Mouse (Mus musculus): ENCODE data around the gene Cpne8. TPM values are rescaled to one million over a fixed set of nuclear protein-coding genes. Genes with fewer than 3 reads are reported as not detected.

Cpne8 gene
- polyA plus RNA-seq, 1 experiment from 2014 or later = 16.4 TPM

DNA sequence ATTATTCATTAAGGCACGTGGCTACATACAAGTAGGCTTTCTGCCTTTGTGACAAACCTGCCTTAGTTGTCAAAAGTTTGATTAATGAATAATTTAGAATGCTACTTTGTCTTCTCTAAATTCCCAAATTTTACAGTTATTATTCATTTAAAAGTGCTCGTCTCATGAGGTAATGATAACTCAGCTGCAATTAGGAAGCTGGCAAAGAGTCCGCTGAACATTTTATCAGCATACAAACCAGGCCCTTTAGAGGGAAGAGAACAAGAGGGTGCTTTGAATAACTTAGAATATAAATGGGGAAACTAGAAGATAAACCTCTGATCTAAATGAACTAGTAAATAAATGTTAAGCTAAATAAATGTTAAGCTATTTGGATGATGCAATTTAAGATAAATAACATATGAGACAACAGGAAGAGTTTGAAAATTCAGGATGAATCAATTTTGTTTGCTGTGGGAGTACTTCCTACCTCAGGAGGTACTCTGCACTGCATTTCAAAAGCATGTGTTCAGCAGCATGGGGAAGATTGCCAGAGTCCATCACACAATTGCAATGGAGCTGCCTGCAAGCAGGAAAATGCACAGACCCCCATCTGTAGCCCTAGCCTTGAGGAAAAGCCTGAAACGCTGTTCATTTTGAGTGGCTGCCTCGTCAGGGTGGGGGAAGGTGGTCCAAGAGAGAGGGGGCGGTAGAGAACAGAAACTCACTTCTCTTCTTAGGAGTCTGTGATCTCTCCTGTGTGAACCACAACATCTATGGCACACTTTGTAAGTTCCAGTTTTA, 81.3 kb downstream of the Cpne8 start:
- H3K27ac ChIP-seq (ENCODE audit: low read length) = no peak overlapping the region
- no peaks in the 10 kb centered on the region for H3K4me1 ChIP-seq (ENCODE audit: control insufficient read depth, insufficient read depth, low read length)
- 61% methylated on average over 6 of the region's 6 CpGs for WGBS
- H3K36me3 ChIP-seq (ENCODE audit: control insufficient read depth, insufficient read depth, low read length) = no peaks in the 10 kb centered on the region
- H3K9ac ChIP-seq (ENCODE audit: low read length) = no peak overlapping the region
- no peaks in the 10 kb centered on the region for H3K27me3 ChIP-seq (ENCODE audit: control insufficient read depth, insufficient read depth, low read length)
- no peak for ATAC-seq (ENCODE audit: insufficient read depth, low FRiP score)
- H3K4me2 ChIP-seq (ENCODE audit: low read depth, low read length) = no peak overlapping the region
- H3K9me3 ChIP-seq (replicated peaks; ENCODE audit: control insufficient read depth, low read length) = no peaks in the 10 kb centered on the region
- no peak overlapping the region for H3K4me3 ChIP-seq (replicated peaks; ENCODE audit: low read length)

DNA sequence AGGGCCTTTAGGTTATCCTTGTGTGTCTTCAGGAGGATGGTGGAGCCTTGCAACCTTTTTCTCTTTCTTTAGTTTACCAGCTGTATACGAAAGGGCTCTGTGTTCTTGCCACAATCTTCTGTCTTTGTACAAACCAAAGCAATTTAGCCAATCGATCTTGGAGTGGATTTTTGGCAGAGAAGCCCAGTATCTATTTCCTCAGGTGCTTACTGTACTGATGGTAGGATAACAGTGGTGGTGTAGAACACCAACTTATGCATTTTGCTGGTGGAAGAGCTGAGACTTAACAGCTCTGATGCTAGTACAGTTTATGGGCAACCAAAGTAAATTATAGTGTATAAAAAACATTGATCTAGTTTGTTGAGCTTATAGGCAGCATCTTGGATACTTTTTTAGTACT, 83.6 kb downstream of the Cpne8 start:
- Histone ChIP-seq H3K27ac (ENCODE audit: low read length) (no peak overlapping the region), H3K9me3 (replicated peaks; ENCODE audit: control insufficient read depth, low read length) (no peaks in the 10 kb centered on the region), H3K27me3 (ENCODE audit: control insufficient read depth, insufficient read depth, low read length) (no peaks in the 10 kb centered on the region), H3K4me3 (replicated peaks; ENCODE audit: low read length) (no peak overlapping the region), H3K9ac (ENCODE audit: low read length) (no peak overlapping the region), H3K36me3 (ENCODE audit: control insufficient read depth, insufficient read depth, low read length) (no peaks in the 10 kb centered on the region), H3K4me1 (ENCODE audit: control insufficient read depth, insufficient read depth, low read length) (no peaks in the 10 kb centered on the region), H3K4me2 (ENCODE audit: low read depth, low read length) (no peak overlapping the region)
- ATAC-seq (ENCODE audit: insufficient read depth, low FRiP score) = no peak
- 87% methylated on average over 2 of the region's 2 CpGs for WGBS

DNA sequence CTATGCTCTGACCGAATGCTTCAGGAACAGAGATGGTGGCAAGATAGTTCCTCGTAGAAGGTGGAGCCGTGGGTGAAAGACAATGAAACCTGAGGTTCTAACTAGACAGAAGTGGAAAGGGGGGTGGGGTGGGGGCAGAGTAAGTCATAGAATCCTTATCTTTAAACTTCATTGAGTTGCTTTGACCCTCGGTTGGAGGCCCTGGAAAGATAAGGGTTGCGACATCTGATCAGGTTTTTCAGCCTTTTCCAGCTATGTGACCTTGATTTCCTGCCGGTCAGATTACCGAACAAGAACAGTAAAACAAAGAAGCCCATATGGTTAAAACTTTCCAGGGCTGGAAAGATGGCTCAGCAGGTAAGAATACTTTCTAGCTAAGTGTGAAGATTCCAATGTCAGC, 89.6 kb downstream of the Cpne8 start:
- no peak for ATAC-seq (ENCODE audit: insufficient read depth, low FRiP score)
- Histone ChIP-seq H3K9ac (ENCODE audit: low read length) (no peak overlapping the region), H3K36me3 (ENCODE audit: control insufficient read depth, insufficient read depth, low read length) (no peaks in the 10 kb centered on the region), H3K9me3 (replicated peaks; ENCODE audit: control insufficient read depth, low read length) (no peaks in the 10 kb centered on the region), H3K4me3 (replicated peaks; ENCODE audit: low read length) (no peak overlapping the region), H3K4me1 (ENCODE audit: control insufficient read depth, insufficient read depth, low read length) (no peaks in the 10 kb centered on the region), H3K4me2 (ENCODE audit: low read depth, low read length) (no peak overlapping the region), H3K27me3 (ENCODE audit: control insufficient read depth, insufficient read depth, low read length) (no peaks in the 10 kb centered on the region), H3K27ac (ENCODE audit: low read length) (no peak overlapping the region)
- 51% methylated on average over 7 of the region's 7 CpGs for WGBS

DNA sequence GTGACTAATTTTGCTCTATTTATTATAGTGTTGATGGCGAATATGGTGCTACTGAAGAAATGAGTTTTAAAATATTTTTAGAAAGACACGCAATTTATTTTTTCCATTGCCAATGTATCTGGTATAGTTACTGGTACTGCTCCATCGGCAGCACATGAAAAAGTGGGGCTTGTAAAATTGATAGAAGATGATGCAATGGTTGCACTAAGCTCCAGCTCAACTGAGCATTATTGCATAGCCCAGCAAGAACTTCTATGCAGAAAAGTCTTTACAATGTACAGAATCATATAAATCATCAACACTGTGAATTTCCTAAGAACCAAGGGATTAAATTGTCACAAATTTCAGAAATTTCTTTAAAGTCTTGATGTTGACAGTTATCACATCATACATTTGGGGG, 101.8 kb downstream of the Cpne8 start:
- Histone ChIP-seq H3K4me1 (ENCODE audit: control insufficient read depth, insufficient read depth, low read length) (no peaks in the 10 kb centered on the region), H3K27ac (ENCODE audit: low read length) (no peak overlapping the region), H3K27me3 (ENCODE audit: control insufficient read depth, insufficient read depth, low read length) (no peaks in the 10 kb centered on the region), H3K9ac (ENCODE audit: low read length) (no peak overlapping the region), H3K36me3 (ENCODE audit: control insufficient read depth, insufficient read depth, low read length) (no peaks in the 10 kb centered on the region), H3K9me3 (replicated peaks; ENCODE audit: control insufficient read depth, low read length) (no peaks in the 10 kb centered on the region), H3K4me2 (ENCODE audit: low read depth, low read length) (no peak overlapping the region), H3K4me3 (replicated peaks; ENCODE audit: low read length) (no peak overlapping the region)
- WGBS = 89% methylated on average over 3 of the region's 3 CpGs
- ATAC-seq (ENCODE audit: insufficient read depth, low FRiP score) = no peak

DNA sequence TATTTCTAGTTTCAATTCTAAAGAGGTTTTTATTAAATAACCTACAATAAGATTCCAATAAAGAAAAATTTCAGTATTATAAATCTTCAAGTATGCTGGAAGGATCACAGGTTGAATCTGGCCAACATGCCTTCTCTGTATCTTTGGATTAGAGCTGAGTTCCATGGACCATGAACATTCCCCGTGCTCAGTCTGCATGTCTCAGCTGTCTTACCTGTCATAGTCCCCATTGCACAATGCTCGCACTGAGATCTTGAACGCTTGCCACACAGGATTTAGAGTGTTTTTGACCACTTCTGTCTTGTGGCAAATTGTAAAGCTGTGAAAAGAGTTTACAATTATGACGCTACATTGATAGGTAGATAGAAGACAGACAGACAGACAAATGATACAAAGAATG, 110.0 kb downstream of the Cpne8 start:
- Histone ChIP-seq H3K4me2 (ENCODE audit: low read depth, low read length) (no peak overlapping the region), H3K4me1 (ENCODE audit: control insufficient read depth, insufficient read depth, low read length) (no peaks in the 10 kb centered on the region), H3K4me3 (replicated peaks; ENCODE audit: low read length) (no peak overlapping the region), H3K27ac (ENCODE audit: low read length) (no peak overlapping the region), H3K9ac (ENCODE audit: low read length) (no peak overlapping the region), H3K36me3 (ENCODE audit: control insufficient read depth, insufficient read depth, low read length) (no peaks in the 10 kb centered on the region), H3K9me3 (replicated peaks; ENCODE audit: control insufficient read depth, low read length) (no peaks in the 10 kb centered on the region), H3K27me3 (ENCODE audit: control insufficient read depth, insufficient read depth, low read length) (no peaks in the 10 kb centered on the region)
- WGBS = 88% methylated on average over 4 of the region's 4 CpGs
- no peak for ATAC-seq (ENCODE audit: insufficient read depth, low FRiP score)

DNA sequence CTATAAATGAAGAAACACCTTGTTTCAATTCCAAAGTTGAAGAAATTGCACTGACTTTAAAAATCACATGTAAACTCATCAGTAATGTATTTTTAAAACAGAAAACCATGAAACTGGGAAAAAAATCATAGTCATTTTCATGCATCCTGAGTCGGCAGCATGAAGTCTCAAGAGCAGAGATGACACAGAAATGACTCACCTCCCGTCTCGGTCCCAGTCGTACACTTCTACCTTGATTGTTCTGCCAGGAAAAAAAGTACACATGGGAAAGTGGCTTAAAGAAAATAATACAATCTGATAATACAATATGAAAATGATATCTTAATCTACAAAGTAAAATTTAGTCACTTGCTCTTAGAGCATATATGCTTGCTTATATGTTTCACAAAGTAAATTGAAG, 111.2 kb downstream of the Cpne8 start:
- H3K4me3 ChIP-seq (replicated peaks; ENCODE audit: low read length) = no peak overlapping the region
- H3K4me2 ChIP-seq (ENCODE audit: low read depth, low read length) = no peak overlapping the region
- no peak overlapping the region for H3K9ac ChIP-seq (ENCODE audit: low read length)
- no peak for ATAC-seq (ENCODE audit: insufficient read depth, low FRiP score)
- H3K27me3 ChIP-seq (ENCODE audit: control insufficient read depth, insufficient read depth, low read length) = no peaks in the 10 kb centered on the region
- WGBS = 60% methylated on average over 4 of the region's 4 CpGs
- H3K27ac ChIP-seq (ENCODE audit: low read length) = no peak overlapping the region
- no peaks in the 10 kb centered on the region for H3K9me3 ChIP-seq (replicated peaks; ENCODE audit: control insufficient read depth, low read length)
- H3K4me1 ChIP-seq (ENCODE audit: control insufficient read depth, insufficient read depth, low read length) = no peaks in the 10 kb centered on the region
- H3K36me3 ChIP-seq (ENCODE audit: control insufficient read depth, insufficient read depth, low read length) = no peaks in the 10 kb centered on the region

DNA sequence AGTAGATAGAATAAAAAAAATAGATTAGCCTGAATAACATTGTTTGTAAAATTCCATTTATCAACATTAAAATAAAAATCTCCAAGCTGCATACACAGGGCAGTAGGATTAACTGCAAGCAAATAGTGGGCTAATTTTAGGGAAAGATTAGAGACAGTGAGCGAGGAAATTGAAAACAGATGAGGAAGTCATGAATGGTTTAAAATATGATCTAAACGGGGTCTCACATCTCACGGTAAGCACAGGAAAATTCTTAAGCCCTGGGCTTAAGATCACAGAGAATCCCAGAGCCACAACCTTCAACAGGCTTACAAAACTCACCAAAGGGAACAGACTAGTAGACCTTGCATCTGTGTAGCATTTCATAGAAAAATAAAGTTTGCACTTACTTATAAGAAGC, 115.2 kb downstream of the Cpne8 start:
- Histone ChIP-seq H3K4me3 (replicated peaks; ENCODE audit: low read length) (no peak overlapping the region), H3K27ac (ENCODE audit: low read length) (no peak overlapping the region), H3K36me3 (ENCODE audit: control insufficient read depth, insufficient read depth, low read length) (no peaks in the 10 kb centered on the region), H3K27me3 (ENCODE audit: control insufficient read depth, insufficient read depth, low read length) (no peaks in the 10 kb centered on the region), H3K4me2 (ENCODE audit: low read depth, low read length) (no peak overlapping the region), H3K9ac (ENCODE audit: low read length) (no peak overlapping the region), H3K4me1 (ENCODE audit: control insufficient read depth, insufficient read depth, low read length) (no peaks in the 10 kb centered on the region), H3K9me3 (replicated peaks; ENCODE audit: control insufficient read depth, low read length) (no peaks in the 10 kb centered on the region)
- ATAC-seq (ENCODE audit: insufficient read depth, low FRiP score) = no peak
- WGBS = 64% methylated on average over 3 of the region's 3 CpGs

DNA sequence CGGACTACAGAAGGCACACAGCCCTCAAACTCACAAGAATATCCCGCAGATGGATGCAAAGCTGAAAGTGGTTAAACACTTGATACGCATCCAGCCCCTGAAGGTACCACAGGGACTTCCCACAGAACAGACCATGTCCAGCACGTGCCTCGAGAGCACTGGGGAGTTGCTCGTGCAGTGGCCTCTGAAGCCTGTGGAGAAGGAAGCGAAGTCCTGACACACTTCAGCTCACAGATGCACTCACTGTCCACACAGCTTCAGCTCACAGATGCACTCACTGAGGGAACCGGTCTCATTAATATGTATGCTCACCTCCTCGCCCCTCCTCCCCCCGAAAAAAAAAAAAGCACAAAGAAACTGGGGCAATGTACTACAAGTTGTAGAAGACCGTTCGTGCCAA, 117.6 kb downstream of the Cpne8 start:
- Histone ChIP-seq H3K4me1 (ENCODE audit: control insufficient read depth, insufficient read depth, low read length) (no peaks in the 10 kb centered on the region), H3K9ac (ENCODE audit: low read length) (no peak overlapping the region), H3K36me3 (ENCODE audit: control insufficient read depth, insufficient read depth, low read length) (no peaks in the 10 kb centered on the region), H3K27me3 (ENCODE audit: control insufficient read depth, insufficient read depth, low read length) (no peaks in the 10 kb centered on the region), H3K27ac (ENCODE audit: low read length) (no peak overlapping the region), H3K4me3 (replicated peaks; ENCODE audit: low read length) (no peak overlapping the region), H3K4me2 (ENCODE audit: low read depth, low read length) (no peak overlapping the region), H3K9me3 (replicated peaks; ENCODE audit: control insufficient read depth, low read length) (no peaks in the 10 kb centered on the region)
- 81% methylated on average over 12 of the region's 12 CpGs for WGBS
- no peak for ATAC-seq (ENCODE audit: insufficient read depth, low FRiP score)

DNA sequence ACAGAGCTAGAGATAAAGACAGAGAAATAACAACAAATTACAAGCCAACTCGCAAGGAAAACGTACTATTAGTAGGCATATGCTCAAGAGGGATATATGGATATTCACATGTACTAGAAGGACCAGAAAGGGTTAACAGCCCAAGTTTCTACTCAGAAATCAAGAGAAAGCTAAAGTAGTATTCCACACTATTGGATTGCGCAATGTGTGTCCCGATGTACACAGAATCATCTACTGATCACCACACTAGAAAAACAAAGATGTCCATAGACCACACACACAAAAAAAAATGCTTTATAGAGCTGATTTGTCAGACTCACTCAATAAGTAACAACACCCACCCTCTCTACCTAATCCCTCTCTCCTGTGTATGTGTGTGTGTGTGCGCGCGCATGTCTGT, 130.6 kb downstream of the Cpne8 start:
- no peaks in the 10 kb centered on the region for H3K27me3 ChIP-seq (ENCODE audit: control insufficient read depth, insufficient read depth, low read length)

More for the DNA sequence above, 130.6 kb downstream of the Cpne8 start:
- Histone ChIP-seq H3K9me3 (replicated peaks; ENCODE audit: control insufficient read depth, low read length) (no peaks in the 10 kb centered on the region), H3K9ac (ENCODE audit: low read length) (no peak overlapping the region), H3K27ac (ENCODE audit: low read length) (no peak overlapping the region), H3K4me1 (ENCODE audit: control insufficient read depth, insufficient read depth, low read length) (no peaks in the 10 kb centered on the region), H3K4me2 (ENCODE audit: low read depth, low read length) (no peak overlapping the region), H3K36me3 (ENCODE audit: control insufficient read depth, insufficient read depth, low read length) (no peaks in the 10 kb centered on the region), H3K4me3 (replicated peaks; ENCODE audit: low read length) (no peak overlapping the region)
- no peak for ATAC-seq (ENCODE audit: insufficient read depth, low FRiP score)
- WGBS = 95% methylated on average over 7 of the region's 7 CpGs
